Mouse (Mus musculus) limb, embryonic 14.5 days (tissue): ENCODE data around the gene Alk. TPM values are rescaled to one million over a fixed set of nuclear protein-coding genes. Genes with fewer than 3 reads are reported as not detected.

Source experiments
- ATAC-seq: fragments of 200-750 bp; cut with Nextera tagmentation; 2 replicates; pipeline ENCODE4 v1.8.0; 2017; ENCODE audit warnings: low read depth, moderate number of reproducible peaks, moderate TSS enrichment; ENCODE audit not compliant: low FRiP score
- DNase-seq: peaks from one replicate; pipeline ENCODE4 v3.0.0-alpha.2; 2015; ENCODE audit warnings: low spot score
- H3K27ac ChIP-seq: fragments of 300-500 bp; sonication (generic); replicated peaks from 2 replicates; pipeline ENCODE4 v1.5.1; 2014; ENCODE audit warnings: low read depth, mild to moderate bottlenecking, low read length, moderate library complexity, mixed read lengths
- H3K27me3 ChIP-seq: fragments of 300-500 bp; sonication (generic); 2 replicates; pipeline ENCODE4 v1.6.1; 2014; ENCODE audit warnings: low read length, mixed read lengths; ENCODE audit not compliant: control insufficient read depth, insufficient read depth
- H3K36me3 ChIP-seq: fragments of 300-500 bp; sonication (generic); 2 replicates; pipeline ENCODE4 v1.6.1; 2014; ENCODE audit warnings: mild to moderate bottlenecking, low read length, moderate library complexity, mixed read lengths; ENCODE audit not compliant: control insufficient read depth, insufficient read depth
- H3K4me1 ChIP-seq: fragments of 300-500 bp; sonication (generic); 2 replicates; pipeline ENCODE4 v1.6.1; 2014; ENCODE audit warnings: antibody characterized with exemption, low read length, mixed read lengths; ENCODE audit not compliant: control insufficient read depth, insufficient read depth
- H3K4me2 ChIP-seq: fragments of 300-500 bp; sonication (generic); replicated peaks from 2 replicates; pipeline ENCODE4 v1.6.1; 2014; ENCODE audit warnings: low read depth, mild to moderate bottlenecking, low read length, moderate library complexity; ENCODE audit not compliant: severe bottlenecking
- H3K4me3 ChIP-seq: fragments of 300-500 bp; sonication (generic); replicated peaks from 2 replicates; pipeline ENCODE4 v1.5.1; 2014; ENCODE audit warnings: low read length
- H3K9ac ChIP-seq: fragments of 300-500 bp; sonication (generic); 2 replicates; pipeline ENCODE4 v1.6.1; 2014; ENCODE audit warnings: mild to moderate bottlenecking, low read depth, low read length, moderate library complexity; ENCODE audit not compliant: severe bottlenecking
- H3K9me3 ChIP-seq: fragments of 300-500 bp; sonication (generic); 2 replicates; pipeline ENCODE4 v1.6.1; 2016; ENCODE audit warnings: low read length; ENCODE audit not compliant: control insufficient read depth
- POLR2A ChIP-seq: fragments of 200-500 bp; IDR thresholded peaks from 2 replicates; pipeline ENCODE4 v1.8.0; 2012; ENCODE audit warnings: inconsistent platforms, mild to moderate bottlenecking, moderate library complexity, borderline replicate concordance; ENCODE audit not compliant: insufficient read depth, insufficient read length; ENCODE audit errors: extremely low read depth
- WGBS: fragments of 180-500 bp; shearing (Covaris S2); extraction: QIAGEN DNeasy Blood & Tissue Kit; methylation state at CpG from one replicate; pipeline ENCODE4 v1.1.7; 2014; 5-methylcytosine and 5-hydroxymethylcytosine counted together
- polyA plus RNA-seq, 2 experiments: library from polyadenylated mRNA; depleted of rRNA in 1 of 2; stranded (reverse) in 1 of 2; unstranded in 1 of 2; fragments of >200 nt; fragmentation: Nextera tagmentation in 1 of 2; extraction: Ambion mirVana in 1 of 2; gene quantifications; 2 replicates each; pipeline versions ENCODE4 v1.2.1 to v1.2.3; 2012 to 2014

Alk gene
- polyA plus RNA-seq, 2 experiments, result 0.43 to 0.45 TPM

- DNase-seq, result no peak
- TF ChIP-seq POLR2A, result no peak
- no peak for ATAC-seq
Measured at GRCm38 (mm10) chr17:71826603-71827002, 777.8 kb downstream of the Alk start.

GRCm38 (mm10) chr17:71823622-71824306, 780.7 kb downstream of the Alk start:
- H3K27me3 ChIP-seq, result no peaks in the 10 kb centered on the region
- no peak overlapping the region for H3K4me2 ChIP-seq
- no peak for DNase-seq
- H3K4me3 ChIP-seq, result no peak overlapping the region
- H3K9ac ChIP-seq, result no peak overlapping the region
- WGBS, result 14% methylated on average over 8 of the region's 8 CpGs
- TF ChIP-seq POLR2A, result no peak
- peak; percentile 41; the same call in 1 of the 2 replicates for ATAC-seq
- no peak overlapping the region for H3K27ac ChIP-seq
- no peaks in the 10 kb centered on the region for H3K9me3 ChIP-seq
- peaks cover 9% of the 10 kb centered on the region; the same call in 1 of the 2 replicates for H3K36me3 ChIP-seq
- peaks cover 7% of the 10 kb centered on the region for H3K4me1 ChIP-seq

More at GRCm38 (mm10) chr17:71826603-71827002, 777.8 kb downstream of the Alk start:
- H3K27me3 ChIP-seq, result no peaks in the 10 kb centered on the region
- H3K4me2 ChIP-seq, result no peak overlapping the region
- H3K4me1 ChIP-seq, result peaks cover 7% of the 10 kb centered on the region
- H3K9me3 ChIP-seq, result no peaks in the 10 kb centered on the region
- no peak overlapping the region for H3K27ac ChIP-seq
- 58% methylated on average over 3 of the region's 3 CpGs for WGBS
- H3K4me3 ChIP-seq, result no peak overlapping the region
- no peak overlapping the region for H3K9ac ChIP-seq
- H3K36me3 ChIP-seq, result peaks cover 14% of the 10 kb centered on the region; the same call in 1 of the 2 replicates

Other genes with a start within 250 kb of the Alk start
- 16.9 and 21.3 TPM in 2 replicates for gene Ypel5, start 231.8 kb upstream of the Alk start, polyA plus RNA-seq (2012; rRNA removed)
- 55.1 and 57.5 TPM in 2 replicates for gene Ypel5, start 231.8 kb upstream of the Alk start, polyA plus RNA-seq (2014; fragmentation: Nextera tagmentation; extraction: Ambion mirVana)